ENCODE assay signal across 22 mouse cellular contexts in the genomic region with DNA sequence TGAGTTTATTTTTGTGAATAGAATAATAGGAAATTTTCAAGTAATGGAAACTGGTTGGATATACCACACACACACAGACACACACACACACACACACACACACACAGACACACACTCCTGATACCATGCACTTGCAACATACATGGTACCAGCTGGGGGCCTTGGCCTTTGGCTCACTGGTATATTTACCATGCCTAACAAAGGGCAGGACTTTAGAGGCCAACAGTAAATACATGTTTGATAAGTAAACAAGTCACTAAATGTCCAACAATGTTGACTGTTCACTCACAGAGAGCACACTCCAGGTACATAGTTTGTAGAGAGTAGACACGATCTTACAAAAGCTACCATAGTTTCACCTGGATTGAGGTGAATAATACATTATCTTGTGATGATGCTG.
"Had no signal": no experiment of that assay in that cellular context is flagged by ENCODE, and none has a peak within 500 bp of the region (broad histone marks: within the 10 kb centered on the region; RNA-seq: fewer than 3 reads in every experiment).

No protein-coding gene starts in this region.

- ATAC-seq: forebrain, embryonic 16.5 days; hindbrain, postnatal 0 days; intestine, embryonic 16.5 days had no signal

- H3K27me3 ChIP-seq: heart, embryonic 13.5 days; heart, embryonic 15.5 days; hindbrain, embryonic 15.5 days; limb, embryonic 13.5 days had no signal

- DNase-seq: gastrocnemius, adult 2 months; gastrocnemius, postnatal 10 days; gastrocnemius, postnatal 25 days; heart, adult 18-20 months; heart, postnatal 14 days; heart, postnatal 36 days; kidney, adult 18-20 months; kidney, adult 8-10 months; kidney, postnatal 10 days; kidney, postnatal 25 days; kidney, postnatal 4 days; left cerebral cortex, postnatal 4 days had no signal

- H3K36me3 ChIP-seq: heart, embryonic 13.5 days; heart, embryonic 15.5 days; hindbrain, embryonic 13.5 days; hindbrain, embryonic 15.5 days; limb, embryonic 13.5 days had no signal

- H3K9ac ChIP-seq: heart, embryonic 13.5 days; heart, embryonic 15.5 days; hindbrain, embryonic 13.5 days; hindbrain, embryonic 15.5 days; limb, embryonic 13.5 days had no signal

- H3K4me3 ChIP-seq: gastrocnemius, adult 2 months; heart, embryonic 13.5 days; heart, embryonic 15.5 days; hindbrain, embryonic 13.5 days; hindbrain, embryonic 15.5 days; layer of hippocampus, adult 2 months; limb, embryonic 13.5 days had no signal

- H3K4me2 ChIP-seq: heart, embryonic 11.5 days; heart, embryonic 13.5 days; heart, embryonic 15.5 days; hindbrain, embryonic 13.5 days; hindbrain, embryonic 15.5 days; limb, embryonic 13.5 days had no signal

- H3K27ac ChIP-seq: gastrocnemius, adult 2 months; heart, embryonic 13.5 days; heart, embryonic 15.5 days; hindbrain, embryonic 13.5 days; hindbrain, embryonic 15.5 days; hindbrain, postnatal 0 days; layer of hippocampus, adult 2 months; limb, embryonic 13.5 days had no signal

- H3K9me3 ChIP-seq: heart, embryonic 13.5 days; heart, embryonic 15.5 days; hindbrain, embryonic 13.5 days; hindbrain, embryonic 15.5 days; limb, embryonic 13.5 days had no signal
